Mouse (Mus musculus): ENCODE measurements around the gene Ybx2.
A peak's percentile ranks its signal among the peaks of the same experiment; 100 is the strongest.

Ybx2 gene

DNA sequence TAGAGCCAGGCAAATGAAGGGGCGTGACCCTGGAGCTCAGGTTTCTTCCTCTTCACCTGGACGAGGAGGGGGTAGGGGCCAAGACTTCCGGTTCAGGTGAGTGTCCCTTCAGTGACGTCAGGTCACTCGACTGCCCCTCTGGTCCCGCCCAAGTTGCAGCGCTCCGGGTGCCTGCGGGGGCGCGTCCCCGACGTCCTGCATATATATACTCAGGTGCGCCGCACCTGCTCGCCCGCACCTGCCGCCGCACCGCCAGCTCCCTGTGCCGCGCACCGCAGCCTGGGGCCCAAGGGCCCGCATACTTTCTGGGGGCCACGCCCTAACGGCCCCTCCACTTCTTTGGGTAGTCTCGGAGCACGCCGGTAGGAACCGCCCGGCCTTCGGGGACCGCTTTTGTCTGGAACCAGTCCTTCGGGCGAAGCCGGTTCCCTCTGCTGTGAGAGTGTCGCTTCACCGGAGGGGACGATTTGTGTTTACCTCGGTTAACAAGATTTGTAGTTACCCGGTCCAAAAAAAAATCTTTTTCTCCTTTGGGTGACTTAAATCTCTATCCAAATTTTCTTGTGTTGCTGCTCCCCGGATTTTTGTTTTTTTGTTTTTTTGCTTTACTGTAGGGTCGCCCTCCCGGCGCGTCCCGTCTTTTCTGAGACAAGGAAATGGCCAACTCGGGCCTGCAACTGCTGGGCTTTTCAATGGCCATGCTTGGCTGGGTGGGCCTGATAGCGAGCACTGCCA lies 29.8 kb downstream of the Ybx2 start:
- DNase-seq = peak; percentile 91

- DNase-seq = peak; percentile 63
Measured at GRCm38 (mm10) chr11:69966006-69966859, 30.6 kb downstream of the Ybx2 start.

DNA sequence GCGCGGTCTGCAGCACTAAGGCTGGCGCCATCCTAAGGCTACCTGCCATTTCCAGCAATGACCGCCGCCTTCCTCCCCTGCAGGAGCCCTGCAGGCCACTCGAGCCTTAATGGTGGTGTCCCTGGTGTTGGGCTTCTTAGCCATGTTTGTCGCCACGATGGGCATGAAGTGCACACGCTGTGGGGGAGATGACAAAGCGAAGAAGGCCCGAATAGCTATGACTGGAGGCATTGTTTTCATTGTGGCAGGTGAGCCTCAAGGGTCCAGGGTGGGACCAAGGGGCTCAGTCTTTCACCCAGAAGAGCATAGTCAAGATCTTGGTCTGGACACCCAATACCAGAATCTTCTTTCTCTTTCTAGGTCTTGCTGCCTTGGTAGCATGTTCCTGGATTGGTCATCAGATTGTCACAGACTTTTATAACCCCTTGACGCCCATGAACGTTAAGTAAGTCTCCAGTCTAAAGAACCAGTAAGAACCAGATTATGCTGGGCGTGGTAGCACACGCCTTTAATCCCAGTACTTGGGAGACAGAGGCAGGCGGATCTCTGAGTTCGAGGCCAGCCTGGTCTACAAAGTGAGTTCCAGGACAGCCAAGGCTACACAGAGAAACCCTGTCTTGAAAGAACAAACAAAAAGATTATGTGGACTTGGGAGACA lies 31.4 kb downstream of the Ybx2 start:
- no peak for DNase-seq

DNA sequence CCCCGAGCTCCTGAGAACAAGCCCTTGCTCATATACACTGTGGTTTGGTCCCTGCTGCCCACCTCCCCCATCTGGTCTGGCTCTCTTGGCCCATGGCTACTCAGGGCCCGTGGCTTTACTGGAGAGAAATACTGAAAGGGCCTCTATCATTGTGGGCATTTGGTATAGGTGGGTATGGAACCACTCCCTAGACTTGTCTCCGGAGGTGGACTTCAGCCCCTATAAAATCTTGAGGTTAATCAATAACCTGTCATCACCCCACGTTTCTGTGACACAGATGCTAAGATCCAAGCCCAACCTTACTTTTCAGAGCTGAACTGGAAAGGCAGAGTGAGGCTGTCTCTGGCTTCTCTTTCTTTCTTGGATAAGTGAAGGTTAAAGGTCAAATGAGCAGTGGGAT lies 33.2 kb downstream of the Ybx2 start:
- no peak for DNase-seq

DNA sequence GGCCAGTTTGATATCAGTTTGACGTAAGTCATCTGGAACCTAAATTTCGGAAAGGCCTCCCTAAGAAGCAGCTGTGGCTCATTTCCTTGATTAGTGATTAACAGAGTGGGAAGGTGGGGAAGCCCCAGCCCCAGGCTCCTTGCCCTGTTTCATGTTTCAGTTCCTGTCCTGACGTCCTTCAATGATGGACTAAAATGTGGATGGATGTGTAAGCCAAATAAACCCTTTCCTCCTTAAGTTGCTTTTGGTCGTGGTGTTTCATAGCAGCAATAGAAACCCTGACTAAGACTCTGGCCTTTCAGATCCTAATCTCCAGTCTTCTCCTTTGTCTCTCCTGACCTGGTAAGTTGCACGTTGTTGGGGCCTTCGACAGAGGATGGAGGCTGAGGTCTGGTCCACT lies 34.6 kb downstream of the Ybx2 start:
- DNase-seq = no peak

DNA sequence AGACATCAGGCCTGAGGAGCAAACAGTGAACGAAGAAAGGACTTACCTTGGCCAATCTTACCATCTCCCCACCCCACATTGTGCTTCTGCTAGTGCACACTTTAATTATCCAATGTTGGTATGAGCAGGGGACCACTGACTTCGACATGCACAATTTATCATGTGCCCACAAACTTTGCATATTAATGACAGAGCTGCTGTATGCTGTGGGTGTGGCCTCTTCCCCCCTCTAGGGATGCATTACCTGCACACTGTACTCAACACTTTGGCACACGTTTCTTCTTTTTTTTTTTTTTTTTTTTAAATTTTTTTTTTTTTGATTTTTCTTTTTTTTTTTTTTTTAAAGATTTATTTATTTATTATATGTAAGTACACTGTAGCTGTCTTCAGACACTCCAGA lies 35.2 kb downstream of the Ybx2 start:
- DNase-seq = no peak

DNA sequence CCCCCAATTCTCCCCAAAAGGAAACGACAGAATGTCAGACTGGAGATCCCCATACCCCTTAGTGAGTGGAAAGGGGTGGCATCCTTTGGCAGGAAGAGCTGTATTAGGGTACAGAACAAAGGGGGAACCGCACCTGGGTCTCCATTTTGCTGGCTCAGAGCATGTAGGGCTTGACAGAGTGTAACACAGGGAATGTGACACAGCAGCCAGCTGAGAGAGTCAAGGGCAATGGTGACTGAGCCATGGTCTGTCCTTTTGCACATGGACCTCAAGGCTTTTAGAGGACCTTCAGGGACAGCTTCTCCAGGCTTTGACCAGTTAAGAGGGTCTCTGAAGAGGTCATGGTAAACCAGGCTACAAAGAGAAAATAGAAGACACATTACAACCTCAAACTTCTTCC lies 39.3 kb downstream of the Ybx2 start:
- DNase-seq = no peak

GRCm38 (mm10) chr11:69976271-69976670 lies 40.7 kb downstream of the Ybx2 start:
- DNase-seq = no peak

DNA sequence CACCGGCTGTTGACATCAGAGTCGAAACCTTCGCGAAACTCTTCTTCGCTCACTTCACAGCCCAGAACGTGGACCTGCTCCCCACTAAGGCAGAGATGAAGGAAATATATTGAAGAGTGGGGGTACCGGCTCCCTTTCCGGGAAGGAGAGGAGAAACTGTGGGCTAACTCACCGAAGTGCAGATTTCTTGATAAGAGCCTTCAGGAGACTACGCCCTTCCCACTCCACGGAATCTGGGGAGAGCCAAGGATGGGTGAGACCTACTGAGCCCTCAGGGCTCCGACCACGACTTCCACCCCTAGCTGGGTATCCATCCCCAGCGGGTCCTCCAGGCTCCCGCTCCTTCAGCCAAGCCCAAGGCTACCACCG lies 44.2 kb downstream of the Ybx2 start:
- DNase-seq = no peak

DNA sequence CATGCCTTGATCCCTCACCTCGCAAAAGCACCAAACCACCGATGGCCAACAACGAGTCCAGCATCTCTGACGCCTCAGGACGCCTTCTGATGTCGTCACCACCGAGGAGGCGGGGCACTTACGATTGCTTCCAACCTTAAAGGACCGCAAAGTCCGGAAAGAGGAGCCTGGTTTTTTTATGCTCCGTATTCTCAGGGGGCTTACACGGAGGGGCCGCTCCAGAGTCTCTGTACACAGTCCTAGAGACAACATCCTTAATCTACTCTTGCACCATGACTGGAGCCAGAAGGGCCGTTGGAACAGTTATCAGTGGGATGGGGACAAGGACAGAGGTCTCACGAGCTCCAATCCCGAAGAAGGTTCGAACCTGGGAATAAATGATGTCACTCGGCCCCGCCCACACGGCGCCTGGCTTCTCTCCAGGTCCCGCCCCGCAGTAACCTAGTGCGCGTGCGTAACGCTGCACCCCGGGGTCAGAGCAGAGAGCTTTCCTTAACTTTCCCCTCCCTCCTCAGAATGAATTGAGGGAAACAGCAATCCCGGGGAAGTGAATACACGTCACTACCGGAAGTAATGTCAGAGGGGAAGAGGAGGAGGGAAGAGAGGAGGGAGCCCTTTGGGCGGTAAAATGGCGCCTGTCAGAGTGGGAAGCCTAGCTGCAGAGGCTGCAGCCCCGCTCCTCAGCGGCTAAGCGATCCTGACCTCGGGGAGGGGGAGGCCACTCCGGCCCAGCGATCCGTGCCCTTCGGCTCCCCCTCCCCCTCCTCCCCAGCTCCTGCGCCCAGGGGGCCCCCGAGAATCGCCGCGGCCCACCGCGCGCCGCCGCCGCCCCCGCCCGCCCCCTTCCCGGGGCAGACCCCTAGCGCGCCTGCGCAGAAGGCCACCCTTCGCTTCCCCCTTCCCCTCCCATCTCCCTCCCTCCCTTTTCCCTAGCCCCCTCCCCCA lies 44.9 kb downstream of the Ybx2 start:
- peak; percentile 98 for DNase-seq

- DNase-seq = no peak
Measured at GRCm38 (mm10) chr11:69981141-69981762, 45.7 kb downstream of the Ybx2 start, which contains the start of gene Ctdnep1. TSS of gene Ctdnep1 (plus strand) at chr11:69981156.

- DNase-seq = no peak
Measured at GRCm38 (mm10) chr11:69982225-69982624, 46.6 kb downstream of the Ybx2 start, which contains the start of gene Elp5. TSS of gene Elp5 (minus strand) at chr11:69982517.

DNA sequence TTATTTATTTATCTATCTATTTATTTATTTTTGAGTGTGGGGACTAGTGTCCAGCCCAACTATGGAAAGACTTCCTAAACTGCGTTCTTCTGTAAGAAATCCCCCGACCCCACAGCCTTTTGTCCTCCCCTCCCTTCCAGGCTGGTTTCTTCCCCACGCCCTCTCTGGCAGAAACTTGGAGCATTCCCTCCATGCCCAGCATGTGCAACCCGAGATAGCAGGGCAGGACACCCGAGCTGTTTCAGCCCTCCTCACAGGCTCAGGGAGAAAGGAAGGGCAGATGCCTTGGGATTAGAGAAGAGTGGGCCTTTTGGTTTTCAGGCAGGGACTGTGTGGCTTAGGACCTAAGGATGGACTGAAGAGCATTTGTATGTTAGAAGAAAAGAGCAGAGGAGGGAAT lies 47.3 kb downstream of the Ybx2 start:
- no peak for DNase-seq

GRCm38 (mm10) chr11:69983377-69983776 lies 47.8 kb downstream of the Ybx2 start:
- DNase-seq = no peak

DNA sequence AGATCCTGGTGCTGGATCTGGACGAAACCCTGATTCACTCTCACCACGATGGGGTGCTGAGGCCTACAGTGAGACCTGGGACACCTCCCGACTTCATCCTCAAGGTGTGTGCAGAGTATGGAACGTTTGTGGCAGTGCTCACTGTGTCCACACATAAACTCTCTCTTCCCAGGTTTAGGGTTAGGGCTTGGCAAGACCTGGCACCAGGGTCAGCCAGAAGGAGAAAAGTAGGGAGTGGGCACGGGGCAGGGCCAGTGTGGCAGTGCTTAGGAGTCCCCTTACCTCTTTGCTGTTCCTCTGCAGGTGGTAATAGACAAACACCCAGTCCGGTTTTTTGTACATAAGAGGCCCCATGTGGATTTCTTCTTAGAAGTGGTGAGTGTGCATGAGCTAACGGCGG lies 48.8 kb downstream of the Ybx2 start:
- DNase-seq = no peak

DNA sequence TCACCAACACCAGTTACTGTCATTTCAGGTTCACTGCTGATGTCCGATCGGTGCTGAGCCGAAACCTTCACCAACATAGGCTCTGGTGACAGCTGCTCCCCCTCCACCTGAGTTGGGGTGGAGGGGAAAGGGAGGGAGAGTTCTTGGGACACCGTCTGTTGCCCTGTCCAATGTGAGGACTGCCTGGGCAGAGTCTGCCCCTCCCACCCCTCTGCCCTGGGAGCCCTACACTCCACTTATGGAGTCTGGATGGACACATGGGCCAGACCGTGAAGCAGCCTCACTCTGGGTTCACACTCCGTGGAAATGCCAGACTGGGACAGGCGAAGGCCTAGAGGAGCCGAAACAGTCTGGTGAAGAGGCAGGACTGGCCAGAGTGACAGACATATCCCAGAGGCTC lies 54.4 kb downstream of the Ybx2 start:
- no peak for DNase-seq
